Mouse (Mus musculus): ENCODE data around the gene Padi3.

Gene Padi3

DNA sequence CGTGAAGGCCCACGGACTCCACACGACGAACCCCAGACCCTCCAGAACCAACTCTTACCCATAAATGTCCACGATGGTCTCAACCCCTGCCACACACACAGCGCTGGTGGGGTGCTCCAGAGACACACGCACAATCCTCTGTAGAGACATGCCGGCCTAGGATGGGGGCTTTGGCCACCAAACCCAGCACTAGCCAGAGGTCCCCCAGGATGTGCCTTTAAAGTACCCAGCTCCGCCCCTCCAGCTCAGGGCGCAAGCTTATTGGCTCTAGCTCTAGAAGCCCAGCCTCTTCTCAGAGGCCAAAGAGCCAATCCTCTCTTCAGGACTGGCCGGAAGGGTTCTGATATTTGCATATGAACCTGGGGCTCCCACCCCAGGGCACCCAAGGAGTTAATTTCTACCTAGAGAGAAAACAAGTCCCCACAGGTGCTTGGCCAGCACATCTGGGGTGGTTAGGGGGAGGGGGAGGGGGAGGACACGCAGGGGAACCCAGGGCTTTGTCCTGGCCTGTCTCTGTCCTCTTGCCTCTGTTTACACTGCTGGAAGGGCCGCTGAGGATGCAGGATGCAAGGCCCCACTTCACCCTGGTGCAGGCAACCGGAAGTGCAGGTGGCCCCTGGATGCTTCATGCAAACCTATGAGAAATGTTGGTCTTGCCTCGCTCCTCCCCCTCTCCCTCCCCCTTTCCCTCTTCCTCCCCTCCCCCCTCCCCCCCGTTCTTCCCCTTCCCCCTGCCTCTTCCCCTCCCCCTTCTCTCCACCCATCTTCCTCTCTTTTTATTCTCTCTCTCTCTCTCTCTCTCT, at the start of gene Padi3:
TSS of gene Padi3 (minus strand) at position 191 of the 803 bp plus-strand sequence.
- no peak for DNase-seq (ENCODE audit: extremely low spot score)

DNA sequence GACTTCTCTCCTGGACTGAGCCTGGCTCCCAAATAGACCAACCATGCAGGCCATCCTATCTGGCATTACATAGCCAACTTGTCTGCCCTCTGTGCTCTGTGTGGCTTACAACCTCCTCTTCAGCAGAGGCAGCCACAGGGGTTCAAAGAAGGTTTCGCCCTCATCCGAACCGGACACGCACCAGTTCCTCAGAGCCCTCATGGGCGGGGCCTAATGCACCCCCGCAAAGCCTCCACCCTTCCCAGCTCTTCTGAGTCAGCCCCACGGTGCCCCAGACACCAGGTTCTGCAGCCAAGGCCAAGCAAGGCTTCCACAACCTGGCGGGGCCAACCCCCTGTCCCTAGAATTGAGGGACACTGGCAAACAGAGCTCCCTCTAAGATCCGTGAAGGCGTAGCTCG, 48.8 kb upstream of the Padi3 start:
- DNase-seq (ENCODE audit: extremely low spot score) = no peak

DNA sequence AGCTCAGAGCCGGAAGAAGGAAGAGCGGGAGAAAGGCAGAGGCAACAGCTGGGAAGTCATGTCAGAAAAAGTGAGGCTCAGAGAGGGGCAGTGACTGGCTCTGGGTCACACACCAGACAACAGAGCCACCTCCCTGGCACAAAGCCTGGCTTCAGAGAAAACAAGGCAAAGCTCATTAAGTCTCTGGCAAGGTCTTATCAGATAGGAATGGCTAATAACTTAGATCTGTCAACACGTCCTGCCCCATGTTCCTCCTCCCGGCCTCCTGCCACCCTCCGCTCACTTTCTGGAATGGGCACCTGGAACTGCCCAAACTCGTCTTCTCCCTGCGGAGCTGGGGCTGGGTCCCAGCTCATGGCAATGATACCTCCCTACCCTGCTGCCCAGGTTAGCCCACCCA, 47.4 kb upstream of the Padi3 start:
- no peak for DNase-seq (ENCODE audit: extremely low spot score)

DNA sequence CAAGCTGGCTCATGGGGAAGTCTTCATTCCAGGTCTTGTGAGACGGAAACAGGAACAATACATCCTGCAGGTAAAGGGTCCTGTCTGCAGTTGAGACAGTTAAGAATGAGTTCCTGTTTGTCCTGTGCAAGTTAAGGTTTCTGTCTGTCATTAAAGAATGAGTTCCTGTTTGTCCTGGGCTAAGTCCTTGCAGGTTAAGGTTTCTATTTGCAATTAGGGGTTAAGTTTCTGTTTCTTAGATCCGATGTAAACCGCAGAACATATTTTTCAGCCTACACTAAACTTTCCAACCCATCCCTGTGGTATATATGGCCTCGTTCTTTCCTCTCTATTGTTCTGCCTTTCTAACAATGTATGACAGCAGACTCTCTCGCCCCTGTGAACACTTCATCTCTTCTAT, 46.6 kb upstream of the Padi3 start:
- DNase-seq (ENCODE audit: extremely low spot score) = no peak

DNA sequence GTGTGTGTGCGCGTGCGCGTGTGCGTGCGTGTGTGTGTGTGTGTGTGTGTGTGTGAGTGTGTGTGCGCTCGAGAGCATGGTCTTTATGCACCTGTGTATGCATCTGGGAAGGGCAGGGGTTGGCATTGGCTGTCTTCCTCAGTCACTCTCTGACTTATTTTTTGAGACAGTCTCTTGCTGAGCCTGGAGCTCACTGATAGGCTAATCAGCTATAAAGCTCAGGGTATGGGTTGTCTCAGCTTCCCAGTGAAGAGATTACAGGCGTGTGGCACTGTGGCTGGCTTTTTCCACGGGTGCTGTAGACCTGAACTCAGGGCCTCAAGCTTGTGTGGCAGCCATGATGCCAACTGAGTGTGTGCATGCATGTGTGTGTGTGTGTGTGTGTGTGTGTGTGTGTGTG, 44.7 kb upstream of the Padi3 start:
- no peak for DNase-seq (ENCODE audit: extremely low spot score)

DNA sequence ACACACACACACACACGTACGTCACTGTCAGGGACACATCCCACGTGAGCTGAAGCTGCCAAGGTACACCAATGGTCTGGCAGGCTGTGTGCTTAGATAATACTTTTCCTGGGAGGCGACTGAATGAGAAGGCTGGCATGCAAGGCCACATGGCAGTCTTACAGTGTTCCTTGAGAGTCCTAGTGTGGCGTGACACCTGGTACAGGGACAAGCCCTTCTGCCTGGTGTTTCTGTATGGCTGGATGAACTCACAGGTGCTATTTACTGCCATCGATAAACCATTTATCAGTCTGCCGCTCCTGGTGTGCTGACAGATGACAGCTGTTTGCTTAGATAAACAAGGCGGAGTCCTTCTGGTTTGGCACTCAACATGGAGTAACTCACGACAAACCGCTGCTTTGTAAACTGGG, 44.0 kb upstream of the Padi3 start:
- no peak for DNase-seq (ENCODE audit: extremely low spot score)

DNA sequence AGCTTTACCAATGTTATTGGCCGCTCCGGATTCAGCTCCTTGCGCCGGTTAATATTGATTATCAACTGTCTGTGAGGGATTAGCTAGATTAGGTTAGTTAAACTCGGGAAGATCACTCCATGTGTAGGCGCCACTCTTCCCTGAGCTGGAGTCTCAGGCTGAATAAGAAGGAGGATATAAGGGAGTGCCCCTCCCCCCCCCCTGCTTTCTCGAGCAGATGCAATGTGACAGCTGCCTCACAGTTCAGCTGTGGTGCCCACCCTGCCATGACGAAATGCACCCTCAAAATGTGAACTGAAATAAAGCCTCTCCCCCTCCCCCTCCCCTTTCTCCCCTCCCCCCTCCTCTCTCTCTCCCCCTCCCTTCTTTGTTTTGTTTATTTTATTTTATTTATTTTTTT, 43.2 kb upstream of the Padi3 start:
- no peak for DNase-seq (ENCODE audit: extremely low spot score)

DNA sequence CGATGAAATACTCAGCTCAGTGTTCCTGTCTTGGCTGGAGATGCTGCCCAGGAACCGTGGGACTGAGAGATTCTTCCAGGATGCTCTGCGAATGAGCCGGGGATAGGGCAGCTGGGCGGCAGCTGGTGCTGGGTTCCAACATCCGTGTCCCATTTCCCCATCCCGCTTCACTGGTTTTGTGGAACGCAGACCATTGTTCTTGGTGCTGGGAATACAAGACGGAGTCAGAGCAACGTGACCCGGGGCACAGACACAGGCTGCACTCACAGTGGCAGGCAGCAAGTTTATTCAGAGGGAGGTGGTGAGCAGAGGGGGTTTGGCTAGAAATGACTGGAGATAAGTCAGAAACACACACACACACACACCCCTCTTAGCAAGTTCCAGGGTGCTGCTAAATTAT, 38.9 kb upstream of the Padi3 start:
- no peak for DNase-seq (ENCODE audit: extremely low spot score)

DNA sequence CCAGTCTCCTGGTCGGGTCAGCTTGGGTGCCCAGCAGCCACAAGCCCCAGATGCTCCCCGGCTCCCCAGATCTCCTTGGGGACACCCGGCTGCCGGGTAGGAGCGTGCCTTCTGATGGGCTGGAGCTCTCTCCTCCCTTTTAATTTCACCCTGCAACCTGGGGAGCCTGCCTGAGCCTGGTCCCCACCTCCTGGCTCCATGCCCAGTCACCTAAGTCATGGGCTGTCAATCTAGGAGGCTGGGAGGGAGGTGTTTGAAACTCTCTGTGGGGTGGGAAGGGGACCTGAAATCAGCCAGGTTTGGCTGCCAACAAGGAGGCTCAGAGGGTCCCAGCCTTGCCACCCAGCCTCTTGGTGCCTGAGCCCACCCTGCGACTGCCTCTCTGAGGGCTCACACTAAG, 35.2 kb upstream of the Padi3 start, which contains the start of gene Padi1:
TSS of gene Padi1 (minus strand) at position 113 of the 400 bp plus-strand sequence.
- DNase-seq (ENCODE audit: extremely low spot score) = no peak

DNA sequence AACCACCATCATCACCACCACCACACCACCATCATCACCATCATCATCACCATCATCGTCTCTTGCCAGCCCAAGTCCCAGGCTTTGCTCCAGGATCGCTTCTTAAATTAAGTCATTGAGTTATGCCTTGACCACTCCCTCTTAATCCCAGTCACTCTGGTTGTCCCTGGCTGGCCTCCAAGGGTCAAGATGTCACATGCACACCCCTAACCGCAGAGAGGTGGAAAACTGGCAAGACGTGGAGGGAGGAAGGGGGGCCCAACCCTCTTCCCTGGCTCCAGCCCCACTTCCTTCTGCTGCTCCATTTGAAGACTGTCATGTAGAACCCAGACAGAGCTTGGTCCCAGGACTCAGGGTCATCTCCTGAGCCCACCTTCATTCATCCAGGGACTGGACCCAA, 34.5 kb upstream of the Padi3 start:
- no peak for DNase-seq (ENCODE audit: extremely low spot score)

DNA sequence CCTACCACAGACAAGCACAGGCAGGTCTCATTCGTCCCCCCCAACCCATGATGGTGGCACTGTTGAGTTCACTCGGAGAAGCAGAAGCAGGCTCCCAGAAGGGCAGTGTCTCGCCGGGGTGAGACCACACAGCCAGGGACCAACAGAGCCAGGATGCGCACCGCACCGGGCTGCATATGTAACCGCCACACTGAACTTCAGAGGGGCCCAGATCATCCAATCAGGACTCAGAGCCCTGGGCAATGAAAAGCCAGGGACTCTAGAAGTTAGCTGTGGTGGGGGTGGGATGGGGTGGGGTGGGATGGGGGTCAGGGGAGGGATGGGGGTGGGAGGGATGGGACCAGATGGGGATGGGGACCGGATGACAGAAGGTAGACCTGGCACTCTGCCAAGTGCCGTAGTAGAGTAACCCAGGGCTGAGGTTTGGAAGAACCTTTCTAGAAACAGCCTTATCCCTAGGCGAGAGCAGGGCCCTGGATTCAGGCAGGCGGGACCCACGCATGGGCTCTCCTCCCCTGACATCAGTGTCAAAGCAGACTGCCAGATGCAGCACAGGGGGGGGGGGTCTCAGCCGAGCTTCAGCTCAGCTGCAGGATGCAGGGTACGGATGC, 33.3 kb upstream of the Padi3 start:
- DNase-seq (ENCODE audit: extremely low spot score) = no peak

DNA sequence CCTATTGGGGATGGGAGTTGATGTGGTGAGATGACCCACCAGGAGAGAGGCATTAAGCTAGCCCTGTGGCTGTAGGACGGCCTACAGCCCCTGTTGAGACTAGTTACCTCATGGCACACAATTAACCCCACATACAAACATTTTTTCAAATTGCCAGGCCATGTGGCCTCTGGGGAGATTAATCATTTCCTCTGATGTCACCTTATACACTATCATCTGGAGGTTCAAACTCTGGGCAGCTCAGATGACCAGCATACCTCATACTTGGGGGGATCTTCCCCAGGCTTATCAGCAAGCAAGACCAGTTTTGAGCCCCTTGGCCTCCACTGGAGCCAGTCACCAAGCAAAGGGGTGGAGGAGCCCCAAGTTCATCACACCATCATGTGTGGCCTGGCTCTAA, 32.5 kb upstream of the Padi3 start:
- DNase-seq (ENCODE audit: extremely low spot score) = no peak

DNA sequence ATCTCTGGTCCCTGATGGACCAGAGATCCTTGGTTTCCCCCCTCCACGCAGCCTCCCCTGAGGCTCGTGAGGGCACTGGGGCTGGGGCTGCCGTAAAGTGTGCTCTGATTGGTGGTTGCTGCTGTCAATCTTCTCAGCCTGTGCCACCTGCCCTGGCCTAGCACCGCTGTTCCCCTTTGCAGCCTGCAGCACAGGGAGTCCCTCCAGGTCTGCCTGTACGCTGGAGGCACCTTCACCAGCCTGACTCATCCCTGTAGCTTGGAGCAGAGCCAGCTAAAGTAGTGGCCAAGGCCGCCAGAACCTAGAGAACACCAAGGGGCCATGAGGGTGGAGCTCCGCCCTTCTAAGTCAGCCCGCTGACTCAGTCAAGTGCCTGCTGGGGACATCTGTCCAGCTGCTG, 27.4 kb upstream of the Padi3 start:
- DNase-seq (ENCODE audit: extremely low spot score) = peak; percentile 35

DNA sequence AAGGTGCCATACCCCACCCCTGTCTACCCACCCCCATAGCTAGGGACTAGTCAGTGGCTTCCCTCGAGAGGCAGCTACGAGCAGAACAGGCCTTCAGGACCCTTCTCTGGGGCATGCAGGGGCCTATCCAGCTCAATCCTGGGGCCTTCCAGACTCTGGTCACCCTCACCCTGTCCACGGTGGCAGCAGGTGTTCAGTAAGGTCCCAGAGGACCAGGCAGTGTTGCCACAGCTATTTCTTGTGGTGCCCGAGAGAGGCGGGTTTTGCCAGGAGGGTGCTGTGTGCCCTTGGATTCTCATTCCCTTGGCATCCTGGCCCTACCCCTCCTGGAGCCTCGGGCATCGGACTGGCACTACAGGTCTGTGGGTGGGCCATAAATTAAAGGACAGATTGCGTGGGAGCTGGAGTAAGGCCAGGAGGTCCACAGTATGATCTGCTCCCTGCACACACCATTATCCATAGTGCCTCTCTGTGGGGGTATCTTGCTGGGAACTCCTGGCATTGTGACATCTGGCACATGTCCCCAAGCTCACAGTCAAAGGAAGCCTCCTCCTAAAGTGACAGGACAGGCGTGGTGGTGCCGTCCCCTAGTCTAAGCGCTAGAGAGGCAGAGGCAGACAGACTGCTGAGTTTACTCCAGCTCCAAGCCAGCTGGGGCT, 25.9 kb upstream of the Padi3 start:
- no peak for DNase-seq (ENCODE audit: extremely low spot score)

DNA sequence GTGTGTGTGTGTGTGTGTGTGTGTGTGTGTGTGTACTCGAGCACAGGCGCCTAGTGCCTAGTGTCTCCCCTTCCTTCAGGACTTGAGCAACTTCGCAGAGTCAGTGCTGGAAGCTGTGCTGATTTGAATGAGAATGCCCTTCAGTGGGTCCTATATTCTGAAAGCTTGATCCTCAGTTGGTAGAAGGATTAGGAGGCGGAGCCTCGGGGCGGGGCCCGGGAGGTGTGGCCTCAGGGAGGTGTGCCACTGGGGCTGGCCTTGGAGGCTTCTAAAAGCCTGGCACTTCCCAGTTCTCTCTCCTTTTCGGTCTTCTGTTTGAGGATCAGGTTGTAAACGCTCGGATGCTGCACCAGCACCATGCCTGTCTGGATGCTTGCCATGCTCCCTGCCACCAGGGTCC, 25.2 kb upstream of the Padi3 start:
- peak; percentile 67 for DNase-seq (ENCODE audit: extremely low spot score)

DNA sequence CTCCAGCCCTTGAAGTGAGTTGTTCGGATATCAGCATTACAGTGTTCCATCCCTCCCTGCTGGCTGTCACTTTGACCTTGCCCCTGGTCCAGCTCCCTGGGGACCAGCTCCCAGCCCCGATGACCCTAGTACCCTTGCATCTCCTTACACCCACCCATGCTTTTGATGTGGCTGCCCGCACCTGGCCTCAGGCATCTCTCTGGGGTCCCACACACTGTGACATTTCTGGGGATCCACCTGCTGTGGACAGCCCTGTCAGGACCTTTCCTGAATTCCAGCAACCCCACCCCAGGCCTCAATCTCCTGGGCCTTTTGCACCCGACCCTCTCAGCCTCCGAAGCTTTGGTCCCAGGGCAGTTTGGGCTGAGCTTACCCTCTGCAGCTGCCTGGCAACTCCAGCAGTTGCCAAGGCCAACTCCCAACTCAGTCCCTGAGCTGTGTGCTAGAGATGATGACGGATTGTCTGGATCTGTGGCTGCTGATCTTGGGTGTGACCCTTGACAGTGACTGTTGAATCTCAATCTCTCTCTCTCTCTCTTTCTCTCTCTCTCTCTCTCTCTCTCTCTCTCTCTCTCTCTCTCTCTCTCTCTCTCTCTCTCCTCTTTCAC, 24.0 kb upstream of the Padi3 start:
- no peak for DNase-seq (ENCODE audit: extremely low spot score)

DNA sequence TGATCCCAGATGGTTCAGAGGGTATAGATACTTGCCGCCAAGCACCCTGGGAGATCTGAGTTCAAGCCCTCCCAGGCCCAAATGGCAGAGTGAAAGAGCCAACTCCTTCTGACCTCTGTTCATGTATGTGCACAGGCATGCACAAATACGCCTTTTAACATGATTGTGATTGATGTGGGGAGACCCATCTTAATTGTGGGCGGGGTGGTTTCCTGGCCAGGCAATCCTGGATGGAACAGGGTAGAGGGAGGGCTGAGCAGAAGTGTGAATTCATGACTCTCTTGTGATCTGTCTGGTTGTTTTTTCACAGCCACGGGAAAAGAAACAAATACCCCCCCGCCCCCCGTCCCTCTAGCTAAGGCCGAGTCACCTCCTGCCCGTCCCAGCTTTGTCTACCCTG, 22.4 kb upstream of the Padi3 start:
- no peak for DNase-seq (ENCODE audit: extremely low spot score)

DNA sequence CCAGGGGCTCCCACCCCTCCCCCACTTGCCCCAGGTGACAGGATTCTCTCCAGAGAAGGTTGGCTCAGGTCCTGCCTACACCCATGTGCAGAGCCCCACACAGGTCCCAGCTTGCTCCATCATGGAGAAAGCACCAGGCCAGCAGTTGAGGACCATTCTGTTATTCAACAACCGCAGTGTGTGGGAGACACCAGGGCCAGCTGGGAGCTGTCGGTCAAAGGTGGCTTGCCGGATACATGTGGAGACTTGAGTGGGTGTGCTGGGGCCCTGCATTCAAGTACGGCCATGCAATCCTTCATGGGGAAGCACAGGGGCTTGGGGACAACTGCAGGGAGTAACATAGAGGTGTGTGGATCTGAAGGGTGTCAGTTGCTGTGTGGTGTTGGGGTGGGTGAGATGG, 21.4 kb upstream of the Padi3 start:
- no peak for DNase-seq (ENCODE audit: extremely low spot score)

DNA sequence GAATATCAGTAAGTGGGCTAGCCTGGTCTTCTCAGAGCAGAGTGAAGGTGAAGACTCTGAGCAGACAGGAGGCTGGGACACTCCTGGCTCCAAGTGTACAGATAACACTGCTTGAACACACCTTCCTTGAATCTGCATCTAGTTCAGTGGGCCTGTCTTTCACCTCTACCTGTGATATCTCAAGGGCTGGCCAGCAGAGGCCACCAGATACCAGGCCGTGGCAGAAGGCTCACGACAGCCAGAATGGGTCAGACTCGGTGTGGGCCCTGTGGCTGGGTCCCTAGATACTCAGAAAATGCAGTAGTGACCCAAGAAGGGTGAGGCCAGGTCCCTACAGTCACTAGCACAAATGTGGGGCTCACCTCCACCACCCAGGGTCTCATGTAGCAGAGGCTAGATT, 16.8 kb upstream of the Padi3 start:
- no peak for DNase-seq (ENCODE audit: extremely low spot score)

DNA sequence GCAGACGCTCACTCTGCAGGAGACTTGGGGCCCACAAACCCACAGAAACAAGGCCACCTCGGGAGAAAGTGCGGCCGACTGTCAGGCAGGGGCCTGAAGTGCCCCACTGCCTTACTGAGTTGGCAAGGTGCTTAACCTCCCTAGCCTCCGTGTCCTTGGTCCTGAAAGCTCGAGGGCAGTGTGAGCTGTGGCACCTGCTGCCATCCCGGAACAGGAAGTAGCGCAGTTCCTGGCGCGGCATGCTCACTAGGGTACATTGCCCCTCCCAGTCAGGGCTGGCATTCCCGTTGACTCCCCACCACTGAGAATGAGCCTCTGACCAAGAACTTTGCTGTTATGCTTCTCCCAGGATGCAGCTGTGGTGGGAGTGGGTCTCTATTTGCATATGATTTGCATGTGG, 15.5 kb upstream of the Padi3 start:
- DNase-seq (ENCODE audit: extremely low spot score) = no peak

DNA sequence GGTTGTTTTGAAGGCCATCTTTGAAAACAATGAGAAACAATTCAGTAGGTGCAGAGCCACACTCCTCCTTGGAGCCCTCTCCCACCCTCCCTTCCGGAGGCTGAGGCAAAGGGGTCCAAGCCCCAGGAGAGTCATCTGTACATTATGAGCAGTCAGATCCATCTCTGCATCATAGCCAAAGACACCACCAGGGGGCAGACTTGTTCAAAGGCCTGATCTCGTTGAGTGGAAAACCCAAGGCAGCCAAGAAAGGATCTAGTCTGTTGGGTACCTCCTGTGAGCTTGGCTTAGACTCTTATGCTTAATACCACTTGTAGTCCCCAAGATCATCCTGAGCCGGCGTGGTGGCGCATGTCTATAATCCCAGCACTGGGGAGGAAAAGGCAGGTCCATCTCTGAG, 11.5 kb upstream of the Padi3 start:
- DNase-seq (ENCODE audit: extremely low spot score) = no peak

DNA sequence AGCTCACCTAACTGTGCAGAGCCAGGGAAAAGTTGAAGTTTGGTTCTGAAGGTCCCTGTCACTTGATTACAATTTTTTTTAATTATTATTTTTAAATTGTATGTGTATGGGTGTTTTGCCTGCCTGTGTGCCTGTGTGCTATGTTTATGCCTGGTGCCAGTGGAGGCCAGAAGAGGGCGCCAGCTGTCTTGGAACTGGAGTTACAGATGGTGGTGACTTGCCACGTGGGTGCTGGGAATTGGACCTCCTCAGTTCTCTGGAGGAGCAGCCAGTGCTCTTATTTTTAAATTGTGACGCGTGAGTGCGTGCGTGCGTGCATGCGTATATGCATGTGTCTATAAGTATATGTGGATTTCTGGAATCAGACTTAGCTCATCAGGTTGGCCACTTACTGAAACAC, 7.0 kb upstream of the Padi3 start:
- no peak for DNase-seq (ENCODE audit: extremely low spot score)
